Mouse (Mus musculus) ES-E14 (cell line): ENCODE results near the gene Yrdc. TPM values are rescaled to one million over a fixed set of nuclear protein-coding genes. Genes with fewer than 3 reads are reported as not detected.
A peak's percentile ranks its signal among the peaks of the same experiment; 100 is the strongest.

Source experiments
- DNase-seq: peaks from one replicate; pipeline ENCODE4 v3.0.0-alpha.2; 2013; ENCODE audit warnings: low read depth, low spot score
- H3K27ac ChIP-seq: 2 replicates; pipeline ENCODE4 v1.5.1; 2012; ENCODE audit warnings: low read depth, mild to moderate bottlenecking, low read length, moderate library complexity, mixed read lengths; ENCODE audit not compliant: poor library complexity, insufficient read depth, severe bottlenecking
- H3K36me3 ChIP-seq: 2 replicates; pipeline ENCODE4 v1.6.1; 2012; ENCODE audit warnings: mild to moderate bottlenecking, low read length, moderate library complexity, mixed read lengths; ENCODE audit not compliant: control insufficient read depth, poor library complexity, insufficient read depth, severe bottlenecking
- H3K4me1 ChIP-seq, 2 experiments: fragments of 150-350 bp in 1 of 2; sonication (generic) in 1 of 2; 2 replicates each; pipeline ENCODE4 v1.6.1; 2012; ENCODE audit warnings: low read length in 2 of 2, mild to moderate bottlenecking in 1 of 2, mixed read lengths in 1 of 2; ENCODE audit not compliant: control insufficient read depth in 2 of 2, insufficient read depth in 2 of 2, poor library complexity in 1 of 2
- H3K4me3 ChIP-seq, 2 experiments: fragments of 150-350 bp in 1 of 2; sonication (generic) in 1 of 2; 2 replicates each; pipeline ENCODE4 v1.5.1; 2012; ENCODE audit warnings: low read length in 2 of 2, low read depth in 1 of 2, mild to moderate bottlenecking in 1 of 2, mixed read lengths in 1 of 2; ENCODE audit not compliant: insufficient read depth in 1 of 2, poor library complexity in 1 of 2, severe bottlenecking in 1 of 2
- H3K9ac ChIP-seq: 2 replicates; pipeline ENCODE4 v1.6.1; 2012; ENCODE audit warnings: low read depth, mild to moderate bottlenecking, low read length, mixed read lengths; ENCODE audit not compliant: poor library complexity, insufficient read depth, severe bottlenecking
- H3K9me3 ChIP-seq: fragments of 150-350 bp; sonication (generic); 2 replicates; pipeline ENCODE4 v1.6.1; 2012; ENCODE audit warnings: low read depth, mild to moderate bottlenecking, low read length; ENCODE audit not compliant: control insufficient read depth, insufficient read depth
- CHD2 ChIP-seq: IDR thresholded peaks from 2 replicates; pipeline ENCODE4 v1.6.1; 2014; ENCODE audit warnings: mild to moderate bottlenecking, low read depth, low read length, inconsistent platforms
- HCFC1 ChIP-seq: IDR thresholded peaks from 2 replicates; pipeline ENCODE4 v1.6.1; 2012; ENCODE audit warnings: low read length, inconsistent platforms, borderline replicate concordance; ENCODE audit not compliant: insufficient read depth
- MAFK ChIP-seq: IDR thresholded peaks from 2 replicates; pipeline ENCODE4 v1.6.1; 2014; ENCODE audit warnings: mild to moderate bottlenecking, low read depth, low read length, inconsistent platforms; ENCODE audit not compliant: insufficient read depth
- ZC3H11A ChIP-seq: IDR thresholded peaks from 2 replicates; pipeline ENCODE4 v1.6.1; 2012; ENCODE audit warnings: low read depth, mild to moderate bottlenecking, inconsistent platforms, low read length, borderline replicate concordance
- ZNF384 ChIP-seq: IDR thresholded peaks from 2 replicates; pipeline ENCODE4 v1.6.1; 2012; ENCODE audit warnings: low read depth, low read length, inconsistent platforms
- in situ Hi-C, 2 experiments: fragments of 600-800 bp; cut with MboI; formaldehyde crosslinking; loops; one replicate each; pipeline ENCODE4 v1.15.1; 2025; ENCODE audit warnings: low sequenced_read_pairs in 2 of 2, inconsistent platforms in 1 of 2; ENCODE audit not compliant: unreplicated experiment in 2 of 2
- total RNA-seq: library from RNA; depleted of rRNA; stranded (reverse); fragments of 300-350 nt; gene quantifications from 2 replicates; pipeline ENCODE4 v1.2.3, GENCODE M21; 2012; rRNA removed

Gene Yrdc
- total RNA-seq, 1 experiment: 82.7 TPM

DNA sequence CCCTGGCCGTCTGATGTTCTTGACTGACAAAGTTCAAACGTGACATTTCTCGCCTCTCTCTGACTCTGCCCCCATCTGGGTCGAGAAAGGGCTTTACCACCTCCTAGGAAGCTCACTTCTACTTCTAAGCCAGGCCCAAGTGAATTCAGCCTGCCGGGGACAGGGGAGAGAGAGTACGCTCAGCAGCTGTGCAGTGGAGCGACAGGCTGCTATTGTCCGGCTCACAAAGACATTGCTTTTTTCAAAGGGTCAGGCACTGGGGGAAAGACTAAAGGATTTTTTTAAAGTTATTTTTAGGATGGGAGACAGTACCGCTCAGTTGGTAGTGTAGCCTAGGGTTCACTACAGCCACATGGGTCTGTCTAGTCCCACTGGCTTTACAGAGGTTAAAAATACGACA, 47.9 kb downstream of the Yrdc start:
- no peaks in the 10 kb centered on the region for H3K9me3 ChIP-seq

DNA sequence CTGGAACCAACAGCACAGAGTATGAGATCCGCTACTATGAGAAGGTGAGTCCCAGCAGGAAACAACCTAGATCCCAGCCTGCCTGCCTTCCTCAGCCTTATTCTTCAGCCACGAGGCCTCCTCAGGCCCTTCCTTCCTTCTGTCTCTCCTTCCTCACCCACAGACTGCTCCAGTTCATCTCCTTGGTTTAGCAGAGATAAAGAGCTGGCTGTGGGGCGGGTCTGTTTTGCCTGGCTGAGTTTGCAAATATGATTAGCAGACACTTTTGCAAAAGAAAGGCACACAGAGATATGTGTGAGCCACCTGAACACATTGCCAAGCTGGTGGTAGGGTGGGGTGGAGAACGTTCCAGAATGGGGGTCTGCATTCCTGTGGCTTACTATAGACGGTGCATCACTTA, 49.4 kb downstream of the Yrdc start:
- no peak overlapping the region for H3K27ac ChIP-seq
- no peaks in the 10 kb centered on the region for H3K36me3 ChIP-seq
- H3K4me3 ChIP-seq: peak overlapping the region in 1 of 2 experiments; percentile 25; a peak in 1 of 4 replicates
- peaks cover 0 to 8% of the 10 kb centered on the region in 2 experiments; a peak in 3 of 4 replicates for H3K4me1 ChIP-seq
- no peaks in the 10 kb centered on the region for H3K9me3 ChIP-seq
- DNase-seq: no peak
- no peak overlapping the region for H3K9ac ChIP-seq
- in situ Hi-C loops: no loop called here
- TF ChIP-seq HCFC1 (no peak), ZC3H11A (no peak), ZNF384 (no peak), MAFK (no peak), CHD2 (no peak)

More for the DNA sequence above, 47.9 kb downstream of the Yrdc start:
- in situ Hi-C loops: no loop called here
- Histone ChIP-seq H3K36me3 (no peaks in the 10 kb centered on the region), H3K4me3 (no peak overlapping the region), H3K27ac (no peak overlapping the region), H3K4me1 (peaks cover 0 to 13% of the 10 kb centered on the region in 2 experiments; a peak in 3 of 4 replicates), H3K9ac (no peak overlapping the region)
- TF ChIP-seq HCFC1 (no peak), CHD2 (no peak), ZC3H11A (no peak), MAFK (no peak), ZNF384 (no peak)
- no peak for DNase-seq

Other genes starting within 250 kb of the Yrdc start
- not detected in 2 replicates for gene 3100002H09Rik, start 239.9 kb upstream of the Yrdc start, total RNA-seq
- 6.2 and 9.5 TPM in 2 replicates for gene Pou3f1, start 193.9 kb upstream of the Yrdc start, total RNA-seq
- gene Utp11, start 157.1 kb upstream of the Yrdc start, total RNA-seq: 29.2 and 39.7 TPM in 2 replicates
- gene Fhl3, start 150.0 kb upstream of the Yrdc start, total RNA-seq: 7.5 and 13.7 TPM in 2 replicates
- 91.6 and 117 TPM in 2 replicates for gene Sf3a3, start 135.9 kb upstream of the Yrdc start, total RNA-seq
- gene Inpp5b, start 108.8 kb upstream of the Yrdc start, total RNA-seq: 12.6 and 14.0 TPM in 2 replicates
- 10.1 and 15.4 TPM in 2 replicates for gene Mtf1, start 48.6 kb upstream of the Yrdc start, total RNA-seq
- 21.4 and 25.8 TPM in 2 replicates for gene 1110065P20Rik, start 517 bp downstream of the Yrdc start, total RNA-seq
- 5.4 and 10.5 TPM in 2 replicates for gene Maneal, start 11.5 kb downstream of the Yrdc start, total RNA-seq
- 0.54 and 0.95 TPM in 2 replicates for gene Epha10, start 30.2 kb downstream of the Yrdc start, total RNA-seq
- 23.8 and 32.6 TPM in 2 replicates for gene 9930104L06Rik, start 86.4 kb downstream of the Yrdc start, total RNA-seq
- 83.5 and 96.1 TPM in 2 replicates for gene Cdca8, start 88.6 kb downstream of the Yrdc start, total RNA-seq
- 3.3 and 4.2 TPM in 2 replicates for gene Rspo1, start 135.8 kb downstream of the Yrdc start, total RNA-seq
- 66.0 and 77.8 TPM in 2 replicates for gene Gnl2, start 165.9 kb downstream of the Yrdc start, total RNA-seq
- 0.16 TPM in 1 of 2 replicates, not detected in the other for gene Dnali1, start 215.0 kb downstream of the Yrdc start, total RNA-seq
- gene Snip1, start 216.0 kb downstream of the Yrdc start, total RNA-seq: 19.8 and 25.1 TPM in 2 replicates
- 20.6 and 25.0 TPM in 2 replicates for gene Meaf6, start 234.5 kb downstream of the Yrdc start, total RNA-seq